Comparison of ENCODE assay signal across 7 mouse cellular contexts in genomic region chr10:86301117-86301490, GRCm38 (mm10). TPM values are rescaled to one million over a fixed set of nuclear protein-coding genes. Genes with fewer than 3 reads are reported as not detected.
A peak's percentile ranks its signal among the peaks of the same experiment; 100 is the strongest.
DNase-seq lines count a peak whose midpoint lies in the region; ATAC-seq lines count a peak whose summit lies in the region.

No protein-coding gene starts in this region.

- peak overlapping the region; percentile 75 for H3K9ac ChIP-seq in lung, embryonic 15.5 days
- peak overlapping the region; percentile 59; the same call in 1 of the 2 replicates for H3K9ac ChIP-seq in forebrain, embryonic 12.5 days
- H3K9ac ChIP-seq in limb, embryonic 12.5 days (replicated peaks) = peak overlapping the region; percentile 84
- H3K9ac ChIP-seq in stomach, embryonic 14.5 days (replicated peaks; ENCODE audit: low read depth, low read length) = peak overlapping the region; percentile 84

- no peak for ATAC-seq in lung, embryonic 15.5 days (ENCODE audit: borderline replicate concordance, extremely low read depth, low FRiP score, low TSS enrichment)
- ATAC-seq in forebrain, embryonic 12.5 days (ENCODE audit: low FRiP score) = no peak
- no peak for ATAC-seq in limb, embryonic 12.5 days (ENCODE audit: insufficient number of reproducible peaks, insufficient read depth, low FRiP score, low TSS enrichment, low read depth)
- no peak for ATAC-seq in stomach, embryonic 14.5 days (ENCODE audit: insufficient number of reproducible peaks, insufficient read depth, low FRiP score, low read depth)

- H3K4me3 ChIP-seq in lung, embryonic 15.5 days = peak overlapping the region; percentile 61
- H3K4me3 ChIP-seq in forebrain, embryonic 12.5 days (replicated peaks) = peak overlapping the region; percentile 48
- peak overlapping the region; percentile 66 for H3K4me3 ChIP-seq in limb, embryonic 12.5 days (replicated peaks)
- H3K4me3 ChIP-seq in stomach, embryonic 14.5 days (ENCODE audit: low read depth, low read length) = peak overlapping the region; percentile 71

- H3K27me3 ChIP-seq in lung, embryonic 15.5 days = peaks cover 4% of the 10 kb centered on the region; the same call in 1 of the 2 replicates
- H3K27me3 ChIP-seq in forebrain, embryonic 12.5 days = peaks cover 23% of the 10 kb centered on the region
- H3K27me3 ChIP-seq in limb, embryonic 12.5 days = no peaks in the 10 kb centered on the region; the same call in 1 of the 2 replicates
- no peaks in the 10 kb centered on the region for H3K27me3 ChIP-seq in stomach, embryonic 14.5 days (ENCODE audit: control insufficient read depth, insufficient read depth, low read length)

- peaks cover 4% of the 10 kb centered on the region; the same call in 1 of the 2 replicates for H3K36me3 ChIP-seq in lung, embryonic 15.5 days
- H3K36me3 ChIP-seq in forebrain, embryonic 12.5 days (replicated peaks) = no peaks in the 10 kb centered on the region
- peaks cover 4% of the 10 kb centered on the region; the same call in 1 of the 2 replicates for H3K36me3 ChIP-seq in limb, embryonic 12.5 days
- H3K36me3 ChIP-seq in stomach, embryonic 14.5 days (ENCODE audit: control insufficient read depth, insufficient read depth, low read length) = peaks cover 4% of the 10 kb centered on the region

- H3K4me1 ChIP-seq in lung, embryonic 15.5 days = peaks cover 39% of the 10 kb centered on the region
- H3K4me1 ChIP-seq in forebrain, embryonic 12.5 days = peaks cover 43% of the 10 kb centered on the region
- H3K4me1 ChIP-seq in limb, embryonic 12.5 days (replicated peaks) = peaks cover 45% of the 10 kb centered on the region
- peaks cover 15% of the 10 kb centered on the region; the same call in 1 of the 2 replicates for H3K4me1 ChIP-seq in stomach, embryonic 14.5 days (ENCODE audit: control insufficient read depth, insufficient read depth, low read length)

- no peak for DNase-seq in lung, postnatal 36 days
- no peak for DNase-seq in left cerebral cortex, adult 8-10 months (ENCODE audit: low spot score in 2 of 2)
- no peak for DNase-seq in layer of hippocampus, postnatal 14 days (ENCODE audit: low spot score in 2 of 2)

- H3K4me2 ChIP-seq in lung, embryonic 15.5 days = peak overlapping the region; percentile 87
- H3K4me2 ChIP-seq in forebrain, embryonic 12.5 days = peak overlapping the region; percentile 98
- H3K4me2 ChIP-seq in limb, embryonic 12.5 days = peak overlapping the region; percentile 85
- H3K4me2 ChIP-seq in stomach, embryonic 14.5 days (replicated peaks; ENCODE audit: low read depth, low read length) = peak overlapping the region; percentile 86

- peak overlapping the region; percentile 86 for H3K27ac ChIP-seq in lung, embryonic 15.5 days
- H3K27ac ChIP-seq in forebrain, embryonic 12.5 days = no peak overlapping the region
- peak overlapping the region; percentile 82 for H3K27ac ChIP-seq in limb, embryonic 12.5 days
- peak overlapping the region; percentile 41 for H3K27ac ChIP-seq in stomach, embryonic 14.5 days (ENCODE audit: low read length)

- WGBS in lung, embryonic 15.5 days = under 1% methylated on average over 10 of the region's 10 CpGs
- WGBS in forebrain, embryonic 12.5 days = 1% methylated on average over 10 of the region's 10 CpGs
- WGBS in limb, embryonic 12.5 days = 2% methylated on average over 9 of the region's 10 CpGs
- WGBS in stomach, embryonic 14.5 days = 1% methylated on average over 10 of the region's 10 CpGs

- no peaks in the 10 kb centered on the region for H3K9me3 ChIP-seq in lung, embryonic 15.5 days
- no peaks in the 10 kb centered on the region for H3K9me3 ChIP-seq in forebrain, embryonic 12.5 days
- H3K9me3 ChIP-seq in limb, embryonic 12.5 days = no peaks in the 10 kb centered on the region
- no peaks in the 10 kb centered on the region for H3K9me3 ChIP-seq in stomach, embryonic 14.5 days (ENCODE audit: control insufficient read depth, low read depth, low read length)

RNA-seq across cellular contexts. Expression of gene Timp3, which starts 0.9 kb away (rescaled TPM):
- 55.5 and 64.4 TPM in 2 replicates for polyA plus RNA-seq in lung, embryonic 15.5 days (2015; fragmentation: Nextera tagmentation; extraction: Ambion mirVana)
- polyA plus RNA-seq in forebrain, embryonic 12.5 days (2016; fragmentation: Nextera tagmentation; extraction: Ambion mirVana) = 17.9 and 18.0 TPM in 2 replicates
- 66.3 and 69.4 TPM in 2 replicates for polyA plus RNA-seq in limb, embryonic 12.5 days (2016; fragmentation: Nextera tagmentation; extraction: Ambion mirVana)
- polyA plus RNA-seq in stomach, embryonic 14.5 days (2014; fragmentation: Nextera tagmentation; extraction: Ambion mirVana) = 88.0 and 88.4 TPM in 2 replicates
- total RNA-seq in left cerebral cortex, adult 8-10 months (2022) = 10 to 100 TPM; 67.3 to 73.9 (median 69.9) TPM
- total RNA-seq in layer of hippocampus, postnatal 14 days (2021) = 10 to 100 TPM; 62.0 to 62.3 TPM
